10 mouse cellular contexts compared by ENCODE assay signal in the genomic region with DNA sequence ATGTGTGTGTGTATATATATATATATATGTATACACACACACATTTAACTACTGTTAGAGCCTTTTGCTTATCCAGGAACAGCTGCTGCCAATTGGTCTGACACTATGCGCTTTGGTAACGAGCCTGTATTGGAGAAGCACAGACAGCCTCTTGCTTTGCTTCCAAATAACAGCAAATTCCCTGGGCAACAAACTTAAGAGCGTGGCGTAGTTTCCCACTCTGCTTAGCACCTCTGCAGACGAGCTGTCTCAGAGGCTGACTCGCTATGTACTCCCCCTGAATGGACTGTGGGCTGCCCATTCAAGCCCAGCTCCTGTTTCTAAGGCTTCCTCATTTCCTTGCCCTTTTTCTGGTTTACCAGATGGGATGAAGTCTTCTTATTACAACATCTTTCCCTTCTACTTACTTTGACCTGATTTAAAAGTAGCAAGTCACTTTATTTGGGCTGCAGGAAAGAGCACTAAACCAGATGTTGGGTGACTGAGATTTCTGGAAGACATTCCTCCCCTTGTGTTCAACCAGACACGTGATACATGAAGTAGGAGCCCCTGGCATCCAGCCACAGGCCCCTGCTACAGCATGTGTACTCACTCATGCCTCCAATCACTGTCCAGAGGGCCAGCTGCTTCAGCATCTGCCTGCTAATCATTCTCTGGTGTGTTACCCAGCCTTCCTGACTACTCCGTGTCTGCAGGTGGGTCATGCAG.
A peak's percentile ranks its signal among the peaks of the same experiment; 100 is the strongest.
DNase-seq lines count a peak whose midpoint lies in the region; ATAC-seq lines count a peak whose summit lies in the region.
"Had no signal": no experiment of that assay in that cellular context is flagged by ENCODE, and none has a peak within 500 bp of the region (broad histone marks: within the 10 kb centered on the region; RNA-seq: fewer than 3 reads in every experiment).

No protein-coding gene starts in this region.

- H3K27ac ChIP-seq in embryonic facial prominence, embryonic 11.5 days (replicated peaks; ENCODE audit: low read depth, low read length), result 0 out of 2 replicates have a peak overlapping the region, but pooled peaks have one; percentile 20

- no peak overlapping the region for H3K9ac ChIP-seq in embryonic facial prominence, embryonic 11.5 days (replicated peaks; ENCODE audit: low read length)

- no peaks in the 10 kb centered on the region for H3K36me3 ChIP-seq in embryonic facial prominence, embryonic 11.5 days (replicated peaks; ENCODE audit: control insufficient read depth, insufficient read depth, low read depth, low read length)
- H3K36me3 ChIP-seq: G1E had no signal

- H3K9me3 ChIP-seq in embryonic facial prominence, embryonic 11.5 days (replicated peaks; ENCODE audit: control insufficient read depth, low read length), result no peaks in the 10 kb centered on the region
- H3K9me3 ChIP-seq: G1E had no signal

- H3K4me3 ChIP-seq in embryonic facial prominence, embryonic 11.5 days (ENCODE audit: low read depth, low read length), result no peak overlapping the region

- H3K4me1 ChIP-seq in embryonic facial prominence, embryonic 11.5 days (ENCODE audit: control insufficient read depth, insufficient read depth, low read length), result no peaks in the 10 kb centered on the region

- DNase-seq in kidney, postnatal 10 days, result peak; percentile 79
- DNase-seq in kidney, adult 11 months, result no peak
- DNase-seq in embryonic facial prominence, embryonic 11.5 days (ENCODE audit: low spot score), result peak; percentile 79
- DNase-seq in heart, adult 8-10 months (ENCODE audit: low spot score), result peak; percentile 67
- DNase-seq in lung, postnatal 25 days (ENCODE audit: low spot score), result peak; percentile 20
- no peak for DNase-seq in left cerebral cortex, adult 11 months (ENCODE audit: low spot score)
- no peak for DNase-seq in urinary bladder, adult 18-20 months (ENCODE audit: low spot score in 2 of 2)
- no peak for DNase-seq in T-cell, adult 2 months (ENCODE audit: low spot score)
- DNase-seq: thymus, postnatal 4 days had no signal

- no peaks in the 10 kb centered on the region for H3K27me3 ChIP-seq in embryonic facial prominence, embryonic 11.5 days (ENCODE audit: control insufficient read depth, insufficient read depth, low read length)

- ATAC-seq in embryonic facial prominence, embryonic 11.5 days (replicated peaks; ENCODE audit: insufficient number of reproducible peaks, low FRiP score, low TSS enrichment, low read depth), result peak; percentile 83

- WGBS in embryonic facial prominence, embryonic 11.5 days, result 54% methylated on average over 8 of the region's 8 CpGs

- no peak overlapping the region for H3K4me2 ChIP-seq in embryonic facial prominence, embryonic 11.5 days (ENCODE audit: low read depth, low read length)

Comparison
In these comparisons a context has a peak if more than half of its experiments do, and no peak if none do; other contexts are left out.
1. DNase-seq: peak in kidney, postnatal 10 days (single experiment), embryonic facial prominence, embryonic 11.5 days (single experiment), heart, adult 8-10 months (single experiment) and lung, postnatal 25 days (single experiment); none in kidney, adult 11 months (single experiment), left cerebral cortex, adult 11 months (single experiment), urinary bladder, adult 18-20 months (0 of 2) and T-cell, adult 2 months (single experiment).